Mouse (Mus musculus) heart, embryonic 15.5 days (tissue): ENCODE results near the gene Smg6. TPM values are rescaled to one million over a fixed set of nuclear protein-coding genes. Genes with fewer than 3 reads are reported as not detected.

Experiments used
- ATAC-seq: fragments of 200-750 bp; cut with Nextera tagmentation; replicated peaks from 2 replicates; pipeline ENCODE4 v1.8.0; 2017; ENCODE audit warnings: low read depth, moderate TSS enrichment; ENCODE audit not compliant: insufficient number of reproducible peaks, insufficient read depth, low FRiP score
- H3K27ac ChIP-seq: fragments of 300-500 bp; sonication (generic); 2 replicates; pipeline ENCODE4 v1.5.1; 2015; ENCODE audit warnings: mild to moderate bottlenecking, inconsistent platforms
- H3K27me3 ChIP-seq: fragments of 300-500 bp; sonication (generic); 2 replicates; pipeline ENCODE4 v1.6.1; 2015; ENCODE audit warnings: inconsistent platforms
- H3K36me3 ChIP-seq: fragments of 300-500 bp; sonication (generic); 2 replicates; pipeline ENCODE4 v1.6.1; 2015; ENCODE audit warnings: mild to moderate bottlenecking, inconsistent platforms
- H3K4me1 ChIP-seq: fragments of 300-500 bp; sonication (generic); replicated peaks from 2 replicates; pipeline ENCODE4 v1.6.1; 2015; ENCODE audit warnings: inconsistent platforms
- H3K4me2 ChIP-seq: fragments of 300-500 bp; sonication (generic); 2 replicates; pipeline ENCODE4 v1.6.1; 2015; ENCODE audit warnings: inconsistent platforms, mild to moderate bottlenecking, moderate library complexity
- H3K4me3 ChIP-seq: fragments of 300-500 bp; sonication (generic); 2 replicates; pipeline ENCODE4 v1.5.1; 2015; ENCODE audit warnings: mild to moderate bottlenecking, inconsistent platforms
- H3K9ac ChIP-seq: fragments of 300-500 bp; sonication (generic); 2 replicates; pipeline ENCODE4 v1.6.1; 2015; ENCODE audit warnings: mild to moderate bottlenecking, inconsistent platforms
- H3K9me3 ChIP-seq: fragments of 300-500 bp; sonication (generic); replicated peaks from 2 replicates; pipeline ENCODE4 v1.6.1; 2016; ENCODE audit warnings: inconsistent platforms
- WGBS: fragments of 180-500 bp; shearing (Covaris S2); methylation state at CpG from one replicate; pipeline ENCODE4 v1.1.7; 2015; ENCODE audit warnings: mixed read lengths; 5-methylcytosine and 5-hydroxymethylcytosine counted together
- polyA plus RNA-seq: library from polyadenylated mRNA; unstranded; fragments of >200 nt; fragmentation: Nextera tagmentation; extraction: Ambion mirVana; gene quantifications from 2 replicates; pipeline ENCODE4 v1.2.1, GENCODE M21; 2015

Smg6 gene
- polyA plus RNA-seq, 1 experiment from 2014 or later = 10.0 TPM

- Histone ChIP-seq H3K27ac (peak overlapping the region; percentile 1; the same call in 1 of the 2 replicates), H3K9me3 (no peaks in the 10 kb centered on the region), H3K4me3 (no peak overlapping the region), H3K4me1 (peaks cover 22% of the 10 kb centered on the region), H3K4me2 (no peak overlapping the region), H3K9ac (no peak overlapping the region), H3K36me3 (no peaks in the 10 kb centered on the region), H3K27me3 (no peaks in the 10 kb centered on the region)
- 80% methylated on average over 2 of the region's 2 CpGs for WGBS
- no peak for ATAC-seq
Measured at GRCm38 (mm10) chr11:75119298-75119697, 193.7 kb downstream of the Smg6 start.

GRCm38 (mm10) chr11:75119841-75120240 is 194.2 kb downstream of the Smg6 start:
- no peaks in the 10 kb centered on the region for H3K9me3 ChIP-seq
- H3K27ac ChIP-seq = 0 out of 2 replicates have a peak overlapping the region, but pooled peaks have one; percentile 8
- 50% methylated on average over 3 of the region's 3 CpGs for WGBS
- no peak for ATAC-seq
- H3K9ac ChIP-seq = no peak overlapping the region
- H3K4me3 ChIP-seq = no peak overlapping the region
- no peaks in the 10 kb centered on the region for H3K36me3 ChIP-seq
- H3K4me2 ChIP-seq = no peak overlapping the region
- no peaks in the 10 kb centered on the region for H3K27me3 ChIP-seq
- H3K4me1 ChIP-seq = peaks cover 22% of the 10 kb centered on the region

GRCm38 (mm10) chr11:75121348-75121747 is 195.7 kb downstream of the Smg6 start:
- peaks cover 22% of the 10 kb centered on the region for H3K4me1 ChIP-seq
- H3K4me2 ChIP-seq = no peak overlapping the region
- no peak overlapping the region for H3K27ac ChIP-seq
- 38% methylated on average over 1 of the region's 1 CpGs for WGBS
- no peaks in the 10 kb centered on the region for H3K27me3 ChIP-seq
- H3K9ac ChIP-seq = no peak overlapping the region
- no peak for ATAC-seq
- no peaks in the 10 kb centered on the region for H3K36me3 ChIP-seq
- H3K4me3 ChIP-seq = no peak overlapping the region
- H3K9me3 ChIP-seq = no peaks in the 10 kb centered on the region

- no peaks in the 10 kb centered on the region for H3K36me3 ChIP-seq
- no peaks in the 10 kb centered on the region for H3K27me3 ChIP-seq
- no peaks in the 10 kb centered on the region for H3K9me3 ChIP-seq
- H3K9ac ChIP-seq = no peak overlapping the region
- no peak overlapping the region for H3K27ac ChIP-seq
- no peak overlapping the region for H3K4me2 ChIP-seq
- no peak overlapping the region for H3K4me3 ChIP-seq
- no peak for ATAC-seq
- 86% methylated on average over 2 of the region's 2 CpGs for WGBS
- peaks cover 14% of the 10 kb centered on the region for H3K4me1 ChIP-seq
Measured at GRCm38 (mm10) chr11:75124406-75124805, 198.8 kb downstream of the Smg6 start.

- Histone ChIP-seq H3K27me3 (no peaks in the 10 kb centered on the region), H3K9me3 (no peaks in the 10 kb centered on the region), H3K36me3 (no peaks in the 10 kb centered on the region), H3K4me2 (no peak overlapping the region), H3K27ac (no peak overlapping the region), H3K9ac (no peak overlapping the region), H3K4me3 (no peak overlapping the region), H3K4me1 (no peaks in the 10 kb centered on the region)
- ATAC-seq = no peak
- 92% methylated on average over 3 of the region's 3 CpGs for WGBS
Measured at GRCm38 (mm10) chr11:75126384-75126783, 200.8 kb downstream of the Smg6 start.

GRCm38 (mm10) chr11:75129481-75129880 is 203.9 kb downstream of the Smg6 start:
- Histone ChIP-seq H3K27me3 (no peaks in the 10 kb centered on the region), H3K27ac (no peak overlapping the region), H3K4me3 (no peak overlapping the region), H3K4me2 (no peak overlapping the region), H3K9me3 (no peaks in the 10 kb centered on the region), H3K4me1 (peaks cover 17% of the 10 kb centered on the region), H3K9ac (no peak overlapping the region), H3K36me3 (no peaks in the 10 kb centered on the region)
- WGBS = 95% methylated on average over 6 of the region's 6 CpGs
- ATAC-seq = no peak

GRCm38 (mm10) chr11:75131300-75131699 is 205.7 kb downstream of the Smg6 start:
- Histone ChIP-seq H3K4me2 (no peak overlapping the region), H3K4me3 (no peak overlapping the region), H3K36me3 (no peaks in the 10 kb centered on the region), H3K27me3 (no peaks in the 10 kb centered on the region), H3K9me3 (no peaks in the 10 kb centered on the region), H3K27ac (no peak overlapping the region), H3K4me1 (peaks cover 28% of the 10 kb centered on the region), H3K9ac (no peak overlapping the region)
- 84% methylated on average over 4 of the region's 4 CpGs for WGBS
- no peak for ATAC-seq

- peaks cover 36% of the 10 kb centered on the region for H3K4me1 ChIP-seq
- no peak overlapping the region for H3K9ac ChIP-seq
- H3K4me2 ChIP-seq = no peak overlapping the region
- 67% methylated on average over 5 of the region's 5 CpGs for WGBS
- H3K36me3 ChIP-seq = no peaks in the 10 kb centered on the region
- ATAC-seq = peak; percentile 50; the same call in 1 of the 2 replicates
- no peaks in the 10 kb centered on the region for H3K27me3 ChIP-seq
- H3K4me3 ChIP-seq = no peak overlapping the region
- no peaks in the 10 kb centered on the region for H3K9me3 ChIP-seq
- H3K27ac ChIP-seq = 0 out of 2 replicates have a peak overlapping the region, but pooled peaks have one; percentile 29
Measured at GRCm38 (mm10) chr11:75132278-75132677, 206.7 kb downstream of the Smg6 start.

GRCm38 (mm10) chr11:75133391-75133790 is 207.8 kb downstream of the Smg6 start:
- WGBS = 82% methylated on average over 5 of the region's 5 CpGs
- Histone ChIP-seq H3K4me3 (no peak overlapping the region), H3K9ac (no peak overlapping the region), H3K9me3 (no peaks in the 10 kb centered on the region), H3K36me3 (no peaks in the 10 kb centered on the region), H3K27me3 (no peaks in the 10 kb centered on the region), H3K27ac (peak overlapping the region; percentile 72), H3K4me2 (no peak overlapping the region), H3K4me1 (peaks cover 47% of the 10 kb centered on the region)
- ATAC-seq = no peak

- H3K4me2 ChIP-seq = no peak overlapping the region
- H3K36me3 ChIP-seq = no peaks in the 10 kb centered on the region
- WGBS = 5% methylated on average over 2 of the region's 2 CpGs
- H3K27ac ChIP-seq = peak overlapping the region; percentile 72
- no peaks in the 10 kb centered on the region for H3K27me3 ChIP-seq
- ATAC-seq = peak; percentile 80
- no peaks in the 10 kb centered on the region for H3K9me3 ChIP-seq
- H3K4me1 ChIP-seq = peaks cover 52% of the 10 kb centered on the region
- H3K4me3 ChIP-seq = no peak overlapping the region
- H3K9ac ChIP-seq = no peak overlapping the region
Measured at GRCm38 (mm10) chr11:75133951-75134350, 208.3 kb downstream of the Smg6 start.

- ATAC-seq = no peak
- H3K36me3 ChIP-seq = no peaks in the 10 kb centered on the region
- no peaks in the 10 kb centered on the region for H3K9me3 ChIP-seq
- WGBS = 50% methylated on average over 5 of the region's 5 CpGs
- H3K9ac ChIP-seq = no peak overlapping the region
- no peaks in the 10 kb centered on the region for H3K27me3 ChIP-seq
- no peak overlapping the region for H3K4me2 ChIP-seq
- H3K4me3 ChIP-seq = no peak overlapping the region
- peak overlapping the region; percentile 72 for H3K27ac ChIP-seq
- peaks cover 59% of the 10 kb centered on the region for H3K4me1 ChIP-seq
Measured at GRCm38 (mm10) chr11:75134485-75135068, 209.0 kb downstream of the Smg6 start.

- Histone ChIP-seq H3K27me3 (no peaks in the 10 kb centered on the region), H3K9me3 (no peaks in the 10 kb centered on the region), H3K4me3 (no peak overlapping the region), H3K9ac (no peak overlapping the region), H3K36me3 (no peaks in the 10 kb centered on the region), H3K27ac (peak overlapping the region; percentile 72; the same call in 1 of the 2 replicates), H3K4me2 (no peak overlapping the region), H3K4me1 (peaks cover 66% of the 10 kb centered on the region)
- no peak for ATAC-seq
- WGBS = 85% methylated on average over 4 of the region's 4 CpGs
Measured at GRCm38 (mm10) chr11:75135358-75135757, 209.7 kb downstream of the Smg6 start.
